Mouse (Mus musculus): Measurements from ENCODE around the gene Rrnad1. TPM values are rescaled to one million over a fixed set of nuclear protein-coding genes. Genes with fewer than 3 reads are reported as not detected.

Rrnad1 gene
- total RNA-seq, 2 experiments from 2014 or later, result 24.7 to 27.4 TPM

- no peak overlapping the region for H3K27ac ChIP-seq
- DNase-seq (ENCODE audit: low spot score in 2 of 2), result no peak
- TF ChIP-seq CTCF (conservative IDR thresholded peaks at IDR 0.05), result peak; percentile 26; the same call in 1 of the 2 replicates
- H3K4me3 ChIP-seq, result peak overlapping the region; percentile 47
Observed at GRCm38 (mm10) chr3:87947056-87947810, 16.7 kb upstream of the Rrnad1 start.

- TF ChIP-seq CTCF (conservative IDR thresholded peaks at IDR 0.05), result no peak
- no peak for DNase-seq (ENCODE audit: low spot score in 2 of 2)
- H3K4me3 ChIP-seq, result no peak overlapping the region
Observed at GRCm38 (mm10) chr3:87946541-87946860, 16.0 kb upstream of the Rrnad1 start.

GRCm38 (mm10) chr3:87945781-87946540, 15.4 kb upstream of the Rrnad1 start:
- DNase-seq (ENCODE audit: low spot score in 2 of 2), result no peak
- Histone ChIP-seq H3K27ac (no peak overlapping the region), H3K4me3 (no peak overlapping the region)
- TF ChIP-seq CTCF (conservative IDR thresholded peaks at IDR 0.05), result no peak

More at GRCm38 (mm10) chr3:87946541-87946860, 16.0 kb upstream of the Rrnad1 start:
- H3K27ac ChIP-seq, result no peak overlapping the region

- DNase-seq (ENCODE audit: low spot score in 2 of 2), result no peak
- no peak overlapping the region for H3K4me3 ChIP-seq
- TF ChIP-seq CTCF (conservative IDR thresholded peaks at IDR 0.05), result no peak
- no peak overlapping the region for H3K27ac ChIP-seq
Observed at GRCm38 (mm10) chr3:87944838-87945600, 14.5 kb upstream of the Rrnad1 start.

- no peak for TF ChIP-seq CTCF (conservative IDR thresholded peaks at IDR 0.05)
- no peak overlapping the region for H3K27ac ChIP-seq
- H3K4me3 ChIP-seq, result no peak overlapping the region
- DNase-seq (ENCODE audit: low spot score in 2 of 2), result no peak
Observed at GRCm38 (mm10) chr3:87943586-87943985, 13.1 kb upstream of the Rrnad1 start.

- DNase-seq (ENCODE audit: low spot score in 2 of 2), result no peak
- Histone ChIP-seq H3K4me3 (no peak overlapping the region), H3K27ac (no peak overlapping the region)
- TF ChIP-seq CTCF (conservative IDR thresholded peaks at IDR 0.05), result no peak
Observed at GRCm38 (mm10) chr3:87942471-87942870, 12.0 kb upstream of the Rrnad1 start.

- no peak overlapping the region for H3K27ac ChIP-seq
- H3K4me3 ChIP-seq, result no peak overlapping the region
- no peak for DNase-seq (ENCODE audit: low spot score in 2 of 2)
- TF ChIP-seq CTCF (conservative IDR thresholded peaks at IDR 0.05), result no peak
Observed at GRCm38 (mm10) chr3:87940611-87941010, 10.1 kb upstream of the Rrnad1 start.

GRCm38 (mm10) chr3:87935776-87936175, 5.3 kb upstream of the Rrnad1 start:
- Histone ChIP-seq H3K27ac (no peak overlapping the region), H3K4me3 (peak overlapping the region; percentile 5; the same call in 1 of the 2 replicates)
- DNase-seq (ENCODE audit: low spot score in 2 of 2), result peak; percentile 75 to 85
- peak; percentile 99 for TF ChIP-seq CTCF (conservative IDR thresholded peaks at IDR 0.05)

- no peak overlapping the region for H3K4me3 ChIP-seq
- no peak overlapping the region for H3K27ac ChIP-seq
- no peak for DNase-seq (ENCODE audit: low spot score in 2 of 2)
- TF ChIP-seq CTCF (conservative IDR thresholded peaks at IDR 0.05), result no peak
Observed at GRCm38 (mm10) chr3:87935201-87935600, 4.7 kb upstream of the Rrnad1 start.

GRCm38 (mm10) chr3:87934501-87934900, 4.0 kb upstream of the Rrnad1 start:
- DNase-seq (ENCODE audit: low spot score in 2 of 2), result no peak
- no peak overlapping the region for H3K4me3 ChIP-seq
- TF ChIP-seq CTCF (conservative IDR thresholded peaks at IDR 0.05), result 0 out of 2 replicates have a peak, but pooled peaks have one; percentile 12
- H3K27ac ChIP-seq, result no peak overlapping the region

- no peak for DNase-seq (ENCODE audit: low spot score in 2 of 2)
- TF ChIP-seq CTCF (conservative IDR thresholded peaks at IDR 0.05), result no peak
- no peak overlapping the region for H3K4me3 ChIP-seq
- no peak overlapping the region for H3K27ac ChIP-seq
Observed at GRCm38 (mm10) chr3:87934026-87934425, 3.5 kb upstream of the Rrnad1 start.

- DNase-seq (ENCODE audit: low spot score in 2 of 2), result no peak
- Histone ChIP-seq H3K4me3 (peak overlapping the region; percentile 66), H3K27ac (peak overlapping the region; percentile 93)
- TF ChIP-seq CTCF (conservative IDR thresholded peaks at IDR 0.05), result no peak
Observed at GRCm38 (mm10) chr3:87929341-87930077, 1.0 kb downstream of the Rrnad1 start.
